Mouse (Mus musculus): ENCODE data around the gene Elavl3. TPM values are rescaled to one million over a fixed set of nuclear protein-coding genes. Genes with fewer than 3 reads are reported as not detected.

The Elavl3 gene
- polyA plus RNA-seq, 1 experiment from 2014 or later, result 0.11 TPM

DNA sequence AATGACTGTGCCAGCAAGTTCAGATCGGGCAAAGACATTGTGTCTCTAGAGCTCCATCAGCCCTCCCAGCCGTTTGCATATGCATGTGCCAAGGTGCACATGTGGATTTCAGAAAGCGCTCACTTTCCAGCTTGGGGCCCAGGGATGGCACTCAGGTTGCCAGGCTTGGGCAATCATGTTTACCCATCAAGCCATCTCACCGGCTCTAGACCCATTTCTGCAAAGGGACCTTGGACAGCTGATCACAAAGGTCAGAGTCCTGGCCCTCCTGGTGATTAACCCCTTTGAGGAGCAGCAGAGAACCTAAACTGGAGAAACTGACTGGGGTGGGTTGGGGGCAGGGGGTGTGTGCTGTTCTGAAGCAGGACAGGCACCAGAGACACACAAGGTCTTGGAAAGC lies 59.6 kb downstream of the Elavl3 start:
- Histone ChIP-seq H3K4me3 (ENCODE audit: low read depth, low read length) (no peak overlapping the region), H3K27me3 (ENCODE audit: control insufficient read depth, insufficient read depth, low read length) (peaks cover 53% of the 10 kb centered on the region), H3K36me3 (ENCODE audit: control insufficient read depth, insufficient read depth, low read length) (no peaks in the 10 kb centered on the region), H3K9ac (ENCODE audit: low read length) (no peak overlapping the region), H3K4me1 (ENCODE audit: control insufficient read depth, insufficient read depth, low read length) (peaks cover 18% of the 10 kb centered on the region; the same call in 1 of the 2 replicates), H3K4me2 (ENCODE audit: low read depth, severe bottlenecking) (no peak overlapping the region), H3K9me3 (ENCODE audit: control insufficient read depth, low read length) (no peaks in the 10 kb centered on the region), H3K27ac (replicated peaks; ENCODE audit: low read depth, low read length) (no peak overlapping the region)
- DNase-seq (ENCODE audit: low spot score) (no peak), ATAC-seq (ENCODE audit: insufficient number of reproducible peaks, low FRiP score, low TSS enrichment, low read depth) (no peak)
- 78% methylated on average over 4 of the region's 4 CpGs for WGBS

DNA sequence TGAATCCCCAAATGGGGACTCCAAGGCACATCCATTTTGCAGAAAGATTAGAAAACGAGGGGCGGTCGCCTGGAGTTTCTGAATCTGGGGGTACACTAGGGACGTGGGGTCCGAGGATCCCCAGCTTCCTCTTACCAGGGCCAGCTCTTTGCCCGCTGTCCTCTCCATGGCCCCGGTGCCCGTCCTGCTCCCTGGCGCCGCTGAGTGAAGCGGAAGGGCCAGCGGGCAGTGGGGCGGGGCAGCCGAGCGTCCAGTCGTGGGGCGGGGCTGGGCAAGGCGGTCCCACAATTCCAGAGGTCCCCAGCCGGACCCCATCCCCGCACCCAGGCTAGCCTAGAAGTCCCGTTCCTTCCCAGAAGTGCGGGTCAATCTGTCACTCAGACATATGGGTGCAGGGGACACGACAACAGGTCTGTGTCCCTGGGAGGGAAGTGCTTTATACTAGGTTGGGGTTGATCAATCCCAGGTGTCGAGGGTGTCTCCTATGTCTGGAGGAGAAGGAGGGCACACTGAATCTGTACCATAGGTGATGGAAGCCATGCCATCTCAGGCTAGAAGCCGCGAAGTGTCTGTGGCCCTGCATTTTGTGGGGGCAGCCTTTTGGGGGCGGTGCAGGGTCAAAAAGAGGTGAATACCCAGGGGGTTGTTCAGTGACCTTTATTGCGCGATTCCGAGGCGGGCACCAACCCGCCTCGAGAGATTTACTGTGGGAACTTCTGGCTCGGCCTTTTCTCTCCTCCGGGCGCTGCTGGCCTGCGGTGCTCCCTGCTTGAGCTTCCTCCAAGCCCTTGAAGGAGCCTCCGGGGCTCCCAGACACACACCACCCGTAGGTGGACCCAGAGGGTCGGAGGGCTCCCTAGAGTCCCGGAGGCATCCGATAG lies 62.4 kb downstream of the Elavl3 start, which contains the start of gene Rgl3:
Rgl3 (minus strand) TSS at position 217 of the 881 bp plus-strand sequence.
- Histone ChIP-seq H3K27me3 (ENCODE audit: control insufficient read depth, insufficient read depth, low read length) (peaks cover 59% of the 10 kb centered on the region), H3K36me3 (ENCODE audit: control insufficient read depth, insufficient read depth, low read length) (no peaks in the 10 kb centered on the region), H3K9me3 (ENCODE audit: control insufficient read depth, low read length) (no peaks in the 10 kb centered on the region), H3K9ac (ENCODE audit: low read length) (peak within 1 kb of the TSS; percentile 45), H3K4me3 (ENCODE audit: low read depth, low read length) (peak within 1 kb of the TSS; percentile 39), H3K4me2 (ENCODE audit: low read depth, severe bottlenecking) (peak within 1 kb of the TSS; percentile 79), H3K27ac (replicated peaks; ENCODE audit: low read depth, low read length) (no peak within 1 kb of the TSS), H3K4me1 (ENCODE audit: control insufficient read depth, insufficient read depth, low read length) (peaks cover 18% of the 10 kb centered on the region; the same call in 1 of the 2 replicates)
- DNase-seq (ENCODE audit: low spot score) (peak; percentile 62), ATAC-seq (ENCODE audit: insufficient number of reproducible peaks, low FRiP score, low TSS enrichment, low read depth) (0 out of 2 replicates have a peak, but pooled peaks have one; percentile 32)
- WGBS, result 1% methylated on average over 42 of the region's 42 CpGs

DNA sequence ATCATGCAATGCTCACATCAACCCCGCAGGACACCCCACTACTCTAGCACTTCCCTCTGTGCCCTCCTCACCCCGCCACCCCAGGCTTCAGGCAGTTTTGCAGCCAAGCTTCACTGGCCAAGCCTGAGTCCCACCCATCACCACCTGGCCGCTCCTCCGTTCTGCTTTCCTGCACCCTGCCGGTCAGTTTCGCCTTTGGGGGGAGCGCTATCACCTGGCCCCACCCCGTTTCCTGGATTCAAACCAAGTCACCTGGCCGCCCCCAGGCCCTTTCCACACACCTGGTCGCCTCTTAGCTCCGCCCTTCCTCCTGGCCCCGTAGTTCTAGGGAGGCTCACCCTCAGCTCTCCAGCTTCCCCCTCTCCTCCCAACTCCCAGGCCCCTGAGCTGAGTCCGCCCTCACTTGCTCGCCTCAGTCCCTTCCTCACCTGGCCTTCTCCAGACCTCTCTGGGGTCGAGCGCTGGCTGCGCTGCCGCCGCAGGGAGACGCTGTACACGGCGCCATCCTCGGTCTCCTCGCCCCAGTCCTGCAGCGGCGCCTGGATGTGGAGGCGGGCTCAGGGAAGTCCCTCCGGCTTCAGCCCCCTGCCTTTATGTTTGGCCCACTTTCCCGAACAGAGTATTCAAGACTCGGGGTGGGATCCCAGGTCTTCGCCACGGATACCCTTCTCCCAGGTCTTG lies 63.3 kb downstream of the Elavl3 start:
- DNase-seq (ENCODE audit: low spot score) (peak; percentile 40), ATAC-seq (ENCODE audit: insufficient number of reproducible peaks, low FRiP score, low TSS enrichment, low read depth) (no peak)
- under 1% methylated on average over 32 of the region's 32 CpGs for WGBS
- Histone ChIP-seq H3K27ac (replicated peaks; ENCODE audit: low read depth, low read length) (no peak overlapping the region), H3K4me1 (ENCODE audit: control insufficient read depth, insufficient read depth, low read length) (peaks cover 18% of the 10 kb centered on the region; the same call in 1 of the 2 replicates), H3K4me3 (ENCODE audit: low read depth, low read length) (peak overlapping the region; percentile 39), H3K9me3 (ENCODE audit: control insufficient read depth, low read length) (no peaks in the 10 kb centered on the region), H3K9ac (ENCODE audit: low read length) (peak overlapping the region; percentile 45), H3K27me3 (ENCODE audit: control insufficient read depth, insufficient read depth, low read length) (peaks cover 59% of the 10 kb centered on the region), H3K36me3 (ENCODE audit: control insufficient read depth, insufficient read depth, low read length) (no peaks in the 10 kb centered on the region), H3K4me2 (ENCODE audit: low read depth, severe bottlenecking) (peak overlapping the region; percentile 79)

DNA sequence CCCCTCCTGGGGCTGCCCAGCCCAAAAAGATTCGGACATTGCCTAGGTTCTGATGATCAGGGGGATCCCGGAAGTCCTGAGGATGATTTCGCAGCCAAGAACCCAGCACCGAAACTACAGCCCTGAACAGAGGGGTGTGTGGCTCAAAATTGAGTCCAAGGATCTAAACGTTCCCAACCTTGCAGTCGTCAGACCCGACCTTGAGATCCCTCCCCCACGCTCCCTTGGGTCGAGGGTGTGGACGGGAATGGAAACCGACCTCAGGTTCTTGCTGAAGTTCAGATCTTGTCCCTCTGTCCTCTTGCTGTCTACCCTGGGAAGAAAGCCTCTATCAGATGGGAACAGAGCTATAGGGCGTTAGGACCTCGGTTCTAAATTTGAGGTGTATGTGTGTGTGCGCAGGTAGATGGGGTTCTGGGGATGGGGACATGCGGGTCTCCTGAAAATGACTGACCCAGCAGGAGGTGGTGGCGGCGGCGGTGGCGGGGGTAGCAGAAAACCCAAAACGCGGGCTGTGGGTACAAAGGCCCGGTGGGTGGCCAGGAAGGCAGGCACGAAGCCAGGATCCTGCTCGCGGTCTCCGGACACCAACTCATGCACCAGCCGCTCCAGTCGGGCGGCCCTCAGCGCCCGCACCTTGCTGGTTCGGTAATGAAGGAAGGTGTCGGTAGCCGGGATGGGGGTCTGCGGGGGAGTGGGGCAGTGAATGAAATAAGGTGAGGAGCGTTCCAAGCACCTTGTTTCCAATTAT lies 64.1 kb downstream of the Elavl3 start:
- Histone ChIP-seq H3K27ac (replicated peaks; ENCODE audit: low read depth, low read length) (no peak overlapping the region), H3K27me3 (ENCODE audit: control insufficient read depth, insufficient read depth, low read length) (peaks cover 59% of the 10 kb centered on the region), H3K4me1 (ENCODE audit: control insufficient read depth, insufficient read depth, low read length) (peaks cover 18% of the 10 kb centered on the region; the same call in 1 of the 2 replicates), H3K4me3 (ENCODE audit: low read depth, low read length) (peak overlapping the region; percentile 39), H3K36me3 (ENCODE audit: control insufficient read depth, insufficient read depth, low read length) (no peaks in the 10 kb centered on the region), H3K9me3 (ENCODE audit: control insufficient read depth, low read length) (no peaks in the 10 kb centered on the region), H3K9ac (ENCODE audit: low read length) (no peak overlapping the region), H3K4me2 (ENCODE audit: low read depth, severe bottlenecking) (peak overlapping the region; percentile 79; the same call in 1 of the 2 replicates)
- no peak for ATAC-seq (ENCODE audit: insufficient number of reproducible peaks, low FRiP score, low TSS enrichment, low read depth)
- 6% methylated on average over 36 of the region's 36 CpGs for WGBS
- DNase-seq (ENCODE audit: low spot score), result no peak

DNA sequence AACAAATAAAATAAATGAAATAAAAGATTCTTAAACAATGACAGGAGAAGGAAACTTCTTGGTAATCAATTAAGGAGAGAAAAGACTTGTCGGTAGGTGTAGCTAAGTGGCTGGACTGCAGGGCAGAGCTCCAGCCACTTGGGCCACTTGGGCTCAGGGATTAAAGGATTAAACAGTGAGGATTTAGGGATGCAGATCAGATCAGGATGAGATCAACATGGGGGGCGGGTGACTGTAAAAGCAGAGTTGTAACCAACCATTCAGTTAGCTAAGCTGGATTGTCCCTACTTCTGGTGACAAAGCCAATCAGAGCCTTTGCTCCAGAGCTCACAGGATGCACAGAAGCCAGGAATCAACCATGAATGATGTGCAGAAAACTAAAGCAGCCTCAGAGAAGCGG lies 67.9 kb downstream of the Elavl3 start:
- Histone ChIP-seq H3K27me3 (ENCODE audit: control insufficient read depth, insufficient read depth, low read length) (peaks cover 23% of the 10 kb centered on the region), H3K36me3 (ENCODE audit: control insufficient read depth, insufficient read depth, low read length) (no peaks in the 10 kb centered on the region), H3K4me3 (ENCODE audit: low read depth, low read length) (no peak overlapping the region), H3K4me1 (ENCODE audit: control insufficient read depth, insufficient read depth, low read length) (peaks cover 9% of the 10 kb centered on the region; the same call in 1 of the 2 replicates), H3K4me2 (ENCODE audit: low read depth, severe bottlenecking) (no peak overlapping the region), H3K27ac (replicated peaks; ENCODE audit: low read depth, low read length) (no peak overlapping the region), H3K9ac (ENCODE audit: low read length) (no peak overlapping the region), H3K9me3 (ENCODE audit: control insufficient read depth, low read length) (no peaks in the 10 kb centered on the region)
- ATAC-seq (ENCODE audit: insufficient number of reproducible peaks, low FRiP score, low TSS enrichment, low read depth) (no peak), DNase-seq (ENCODE audit: low spot score) (no peak)
- WGBS, result 28% methylated on average over 3 of the region's 3 CpGs

DNA sequence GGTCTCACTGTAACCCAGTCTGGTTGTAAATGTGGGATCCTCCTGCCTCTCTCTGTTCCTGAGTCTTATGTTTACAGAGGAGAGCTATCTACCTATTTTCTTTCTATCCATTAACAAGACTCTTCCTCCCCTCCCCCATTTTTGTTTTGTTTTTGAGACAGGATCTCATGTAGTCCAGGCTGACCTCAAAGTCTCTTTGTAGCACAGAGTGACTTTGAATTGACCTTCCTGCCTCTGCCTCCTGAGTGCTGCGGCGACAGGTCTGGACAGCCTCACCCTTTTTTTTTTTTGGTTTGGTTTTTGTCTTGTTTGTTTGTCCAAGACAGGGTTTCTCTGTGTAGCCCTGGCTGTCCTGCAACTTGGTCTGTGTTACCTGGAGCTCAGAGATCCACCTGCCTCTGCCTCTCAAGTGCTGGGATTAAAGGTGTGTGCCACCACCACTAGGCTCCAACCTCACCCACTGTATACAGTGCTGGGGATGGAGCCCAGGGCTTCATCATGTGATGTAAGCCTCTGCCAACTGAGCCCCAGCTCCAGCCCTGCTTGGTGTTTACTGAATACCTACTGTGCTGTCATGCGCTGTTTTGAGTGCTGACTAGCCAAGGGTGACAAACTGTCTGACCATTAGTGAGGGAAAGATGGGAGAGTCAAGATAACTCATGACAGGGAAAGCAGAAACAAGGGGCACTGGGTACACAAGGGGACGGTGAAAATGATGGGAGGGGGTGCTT lies 73.3 kb downstream of the Elavl3 start:
- Histone ChIP-seq H3K9me3 (ENCODE audit: control insufficient read depth, low read length) (no peaks in the 10 kb centered on the region), H3K4me2 (ENCODE audit: low read depth, severe bottlenecking) (no peak overlapping the region), H3K4me3 (ENCODE audit: low read depth, low read length) (no peak overlapping the region), H3K4me1 (ENCODE audit: control insufficient read depth, insufficient read depth, low read length) (no peaks in the 10 kb centered on the region), H3K36me3 (ENCODE audit: control insufficient read depth, insufficient read depth, low read length) (no peaks in the 10 kb centered on the region), H3K9ac (ENCODE audit: low read length) (no peak overlapping the region), H3K27ac (replicated peaks; ENCODE audit: low read depth, low read length) (no peak overlapping the region), H3K27me3 (ENCODE audit: control insufficient read depth, insufficient read depth, low read length) (no peaks in the 10 kb centered on the region)
- DNase-seq (ENCODE audit: low spot score), result no peak
- 0 out of 2 replicates have a peak, but pooled peaks have one; percentile 17 for ATAC-seq (ENCODE audit: insufficient number of reproducible peaks, low FRiP score, low TSS enrichment, low read depth)
- WGBS, result 92% methylated on average over 4 of the region's 4 CpGs

DNA sequence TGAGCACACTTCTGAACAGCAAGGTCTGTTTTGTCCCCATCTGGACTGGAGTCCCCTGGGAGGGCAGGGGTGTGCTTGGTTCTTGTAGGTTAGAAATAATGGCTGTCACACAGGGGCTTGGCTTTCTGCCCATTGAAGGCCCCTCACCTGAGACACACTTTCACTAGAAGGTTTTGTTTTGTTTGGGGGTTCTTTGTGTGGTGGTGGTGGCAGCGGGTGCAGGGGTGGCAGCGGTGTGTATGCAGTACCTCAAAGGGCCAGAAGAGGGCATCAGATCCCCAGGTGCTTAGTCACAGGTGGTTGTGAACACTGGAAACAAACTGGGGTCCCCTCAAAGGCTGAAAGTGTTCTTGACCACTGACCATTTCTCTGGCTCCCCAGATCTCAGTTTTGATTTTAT lies 73.9 kb downstream of the Elavl3 start:
- ATAC-seq (ENCODE audit: insufficient number of reproducible peaks, low FRiP score, low TSS enrichment, low read depth) (no peak), DNase-seq (ENCODE audit: low spot score) (peak; percentile 43)
- Histone ChIP-seq H3K27ac (replicated peaks; ENCODE audit: low read depth, low read length) (no peak overlapping the region), H3K4me2 (ENCODE audit: low read depth, severe bottlenecking) (no peak overlapping the region), H3K4me3 (ENCODE audit: low read depth, low read length) (no peak overlapping the region), H3K9me3 (ENCODE audit: control insufficient read depth, low read length) (no peaks in the 10 kb centered on the region), H3K36me3 (ENCODE audit: control insufficient read depth, insufficient read depth, low read length) (no peaks in the 10 kb centered on the region), H3K4me1 (ENCODE audit: control insufficient read depth, insufficient read depth, low read length) (no peaks in the 10 kb centered on the region), H3K27me3 (ENCODE audit: control insufficient read depth, insufficient read depth, low read length) (no peaks in the 10 kb centered on the region), H3K9ac (ENCODE audit: low read length) (no peak overlapping the region)
- 37% methylated on average over 2 of the region's 2 CpGs for WGBS

Measured in limb, embryonic 11.5 days (tissue).